Mouse (Mus musculus) myocyte (in vitro differentiated cells): ENCODE data around the gene Tmub2. TPM values are rescaled to one million over a fixed set of nuclear protein-coding genes. Genes with fewer than 3 reads are reported as not detected.

Experiments
- H3K27me3 ChIP-seq: one replicate; pipeline ENCODE4 v1.6.1; 2011; ENCODE audit not compliant: control insufficient read depth, insufficient read depth, insufficient read length
- H3K36me3 ChIP-seq: one replicate; pipeline ENCODE4 v1.6.1; 2011; ENCODE audit not compliant: control insufficient read depth, insufficient read depth
- H3K4me2 ChIP-seq: one replicate; pipeline ENCODE4 v1.6.1; 2011; ENCODE audit warnings: low read depth, control low read depth
- H3K4me3 ChIP-seq: one replicate; pipeline ENCODE4 v1.5.1; 2011; ENCODE audit warnings: mild to moderate bottlenecking, control low read depth, moderate library complexity
- H3K79me2 ChIP-seq: one replicate; pipeline ENCODE4 v1.6.1; 2011; ENCODE audit not compliant: control insufficient read depth, insufficient read depth
- H3ac ChIP-seq: one replicate; pipeline ENCODE4 v1.6.1; 2011; ENCODE audit not compliant: control insufficient read depth, insufficient read length
- CEBPB ChIP-seq: IDR thresholded peaks from 2 replicates; pipeline ENCODE4 v1.6.1; 2011; ENCODE audit warnings: mild to moderate bottlenecking, moderate library complexity; ENCODE audit not compliant: poor library complexity, insufficient read depth, severe bottlenecking
- E2F4 ChIP-seq: IDR thresholded peaks from one replicate; pipeline ENCODE4 v1.6.1; 2011; ENCODE audit warnings: mild to moderate bottlenecking, control low read depth, moderate library complexity; ENCODE audit not compliant: insufficient read depth
- MAX ChIP-seq: IDR thresholded peaks from one replicate; pipeline ENCODE4 v1.6.1; 2011; ENCODE audit warnings: low read depth, mild to moderate bottlenecking, control low read depth
- MYOD1 ChIP-seq, 3 experiments: IDR thresholded peaks; one replicate each; pipeline ENCODE4 v1.6.1; 2011; ENCODE audit warnings: control low read depth in 2 of 3, low read depth in 2 of 3, mild to moderate bottlenecking in 2 of 3, moderate library complexity in 1 of 3; ENCODE audit not compliant: insufficient read length in 2 of 3, control insufficient read depth in 1 of 3
- MYOG ChIP-seq, 3 experiments: IDR thresholded peaks; one replicate each; pipeline ENCODE4 v1.6.1; 2011; ENCODE audit warnings: control low read depth in 2 of 3, low read depth in 2 of 3, mild to moderate bottlenecking in 2 of 3; ENCODE audit not compliant: insufficient read length in 2 of 3, control insufficient read depth in 1 of 3, insufficient read depth in 1 of 3
- POLR2A ChIP-seq: IDR thresholded peaks from one replicate; pipeline ENCODE4 v1.6.1; 2011; ENCODE audit warnings: low read depth, mild to moderate bottlenecking, control low read depth, moderate library complexity; ENCODE audit not compliant: insufficient read length
- POLR2AphosphoS2 ChIP-seq: IDR thresholded peaks from one replicate; pipeline ENCODE4 v1.6.1; 2011; ENCODE audit warnings: low read depth, control low read depth; ENCODE audit not compliant: insufficient read length
- REST ChIP-seq: IDR thresholded peaks from one replicate; pipeline ENCODE4 v1.6.1; 2011; ENCODE audit warnings: mild to moderate bottlenecking, control low read depth, moderate library complexity; ENCODE audit not compliant: insufficient read depth, insufficient read length
- SRF ChIP-seq: IDR thresholded peaks from one replicate; pipeline ENCODE4 v1.6.1; 2011; ENCODE audit warnings: low read depth; ENCODE audit not compliant: control insufficient read depth, insufficient read length
- TCF12 ChIP-seq: IDR thresholded peaks from one replicate; pipeline ENCODE4 v1.6.1; 2011; ENCODE audit warnings: mild to moderate bottlenecking, control low read depth; ENCODE audit not compliant: poor library complexity, insufficient read depth, severe bottlenecking
- TCF3 ChIP-seq: IDR thresholded peaks from one replicate; pipeline ENCODE4 v1.6.1; 2011; ENCODE audit warnings: low read depth, control low read depth; ENCODE audit not compliant: insufficient read length
- USF1 ChIP-seq: IDR thresholded peaks from one replicate; pipeline ENCODE4 v1.6.1; 2011; ENCODE audit warnings: low read depth, mild to moderate bottlenecking, control low read depth, moderate library complexity
- polyA plus RNA-seq: library from polyadenylated mRNA; unstranded; fragments of >200 nt; fragmentation: generic; extraction: Trizol; gene quantifications from one replicate; pipeline ENCODE4 v1.2.1, GENCODE M21; 2012; ENCODE audit warnings: missing spikeins

Gene Tmub2
- 39.5 TPM for polyA plus RNA-seq

DNA sequence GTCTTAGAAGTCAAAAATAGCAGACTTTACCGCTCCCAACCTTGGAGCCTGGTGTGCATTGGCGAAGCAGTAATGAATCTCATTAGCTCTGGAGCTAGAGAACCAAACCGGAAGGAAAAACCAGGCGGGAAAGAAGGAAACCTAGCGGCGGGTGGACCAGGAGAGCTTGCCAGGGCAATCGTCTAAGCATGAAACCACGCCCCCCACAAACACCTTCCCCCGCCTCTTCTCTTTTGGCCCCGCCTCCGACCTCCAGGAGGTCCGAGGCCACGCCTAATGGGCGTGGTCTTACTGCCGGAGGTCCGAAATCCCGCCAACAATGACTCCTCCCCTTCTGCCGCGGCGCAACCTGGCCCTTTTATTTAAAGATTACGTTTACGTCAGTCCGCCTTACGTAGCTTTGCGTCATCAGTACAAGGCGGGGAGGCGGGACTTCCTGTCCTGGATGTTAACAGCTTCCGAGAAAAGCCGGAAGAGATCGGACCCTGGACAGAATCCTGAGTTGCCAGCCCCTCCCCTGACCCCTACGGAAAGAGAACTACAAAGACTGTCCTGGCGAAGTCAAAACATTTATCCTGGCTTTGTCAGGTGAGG is at the start of gene Tmub2:
Gene Tmub2, plus strand, starts transcription at position 431 of the 594 bp plus-strand sequence.
- peak within 1 kb of the TSS; percentile 83 for H3K4me2 ChIP-seq
- H3K79me2 ChIP-seq: peaks cover 14% of the 10 kb centered on the region
- H3ac ChIP-seq: peak within 1 kb of the TSS; percentile 80
- H3K36me3 ChIP-seq: no peaks in the 10 kb centered on the region
- H3K27me3 ChIP-seq: no peaks in the 10 kb centered on the region
- peak within 1 kb of the TSS; percentile 80 for H3K4me3 ChIP-seq
- TF ChIP-seq MYOG (IDR thresholded peaks at IDR 0.05; ENCODE audit: control insufficient read depth in 1 of 3, insufficient read depth in 1 of 3, insufficient read length in 2 of 3, low read depth in 2 of 3): no peak
- TF ChIP-seq E2F4: peak; percentile 72

GRCm38 (mm10) chr11:102236022-102236421 is 48.7 kb upstream of the Tmub2 start:
- no peaks in the 10 kb centered on the region for H3K36me3 ChIP-seq
- H3K4me3 ChIP-seq: no peak overlapping the region
- no peak overlapping the region for H3ac ChIP-seq
- TF ChIP-seq CEBPB (no peak), E2F4 (no peak), POLR2A (no peak), TCF12 (no peak), SRF (no peak), MAX (no peak), REST (no peak), POLR2AphosphoS2 (no peak), MYOD1 (IDR thresholded peaks at IDR 0.05; ENCODE audit: control insufficient read depth in 1 of 3, insufficient read length in 2 of 3, low read depth in 2 of 3) (no peak), MYOG (IDR thresholded peaks at IDR 0.05; ENCODE audit: control insufficient read depth in 1 of 3, insufficient read depth in 1 of 3, insufficient read length in 2 of 3, low read depth in 2 of 3) (no peak), USF1 (no peak), TCF3 (no peak)
- H3K79me2 ChIP-seq: no peaks in the 10 kb centered on the region
- H3K4me2 ChIP-seq: no peak overlapping the region
- no peaks in the 10 kb centered on the region for H3K27me3 ChIP-seq

DNA sequence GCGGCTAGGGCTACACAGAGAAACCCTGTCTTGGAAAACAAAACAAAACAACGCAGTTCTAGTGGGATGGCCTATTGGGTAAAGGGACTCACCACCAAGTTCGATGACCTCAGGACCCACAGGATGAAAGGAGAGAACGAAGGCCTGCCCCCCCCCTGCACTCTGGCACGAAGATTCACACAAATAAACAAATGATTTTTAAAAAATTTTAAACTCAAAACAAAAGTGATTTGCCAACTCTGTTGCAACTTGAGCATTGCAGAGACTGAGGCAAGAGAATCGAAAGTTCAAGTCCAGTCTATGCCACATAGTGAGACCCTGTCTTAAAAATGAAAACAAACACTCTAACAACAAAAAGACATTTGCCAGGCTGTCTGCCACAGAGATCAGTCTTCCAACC is 44.1 kb upstream of the Tmub2 start:
- H3K79me2 ChIP-seq: no peaks in the 10 kb centered on the region
- no peak overlapping the region for H3K4me3 ChIP-seq
- no peak for TF ChIP-seq MAX
- no peak for TF ChIP-seq POLR2A
- TF ChIP-seq REST: no peak
- no peak for TF ChIP-seq MYOD1 (IDR thresholded peaks at IDR 0.05; ENCODE audit: control insufficient read depth in 1 of 3, insufficient read length in 2 of 3, low read depth in 2 of 3)
- H3K4me2 ChIP-seq: no peak overlapping the region
- H3K27me3 ChIP-seq: no peaks in the 10 kb centered on the region
- no peaks in the 10 kb centered on the region for H3K36me3 ChIP-seq
- H3ac ChIP-seq: no peak overlapping the region

DNA sequence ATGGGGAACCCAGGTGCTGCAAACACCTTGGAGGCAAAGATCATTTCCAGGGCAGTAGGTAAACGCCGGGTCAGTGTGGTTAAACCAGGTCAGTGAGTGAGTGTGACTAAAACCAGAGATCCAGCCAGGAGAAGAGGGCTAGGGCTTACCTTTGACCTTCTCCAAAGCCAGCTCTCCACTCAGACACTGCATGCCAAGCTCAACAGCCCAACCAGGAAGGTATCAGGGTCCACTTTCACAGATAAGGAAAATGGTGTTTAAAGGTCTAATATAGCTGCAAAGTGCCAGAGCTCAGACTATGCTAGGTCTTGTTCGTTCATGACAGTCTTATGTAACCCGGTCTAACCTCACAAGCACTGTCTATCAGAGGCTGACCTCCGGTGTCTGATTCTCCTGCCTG is 43.5 kb upstream of the Tmub2 start:
- TF ChIP-seq POLR2A (no peak), SRF (no peak), REST (no peak), MAX (no peak), CEBPB (no peak)
- no peaks in the 10 kb centered on the region for H3K79me2 ChIP-seq
- H3K36me3 ChIP-seq: no peaks in the 10 kb centered on the region
- H3K4me3 ChIP-seq: no peak overlapping the region
- H3K4me2 ChIP-seq: no peak overlapping the region
- no peak overlapping the region for H3ac ChIP-seq
- no peaks in the 10 kb centered on the region for H3K27me3 ChIP-seq

GRCm38 (mm10) chr11:102241874-102242273 is 42.9 kb upstream of the Tmub2 start:
- TF ChIP-seq MYOD1 (IDR thresholded peaks at IDR 0.05; ENCODE audit: control insufficient read depth in 1 of 3, insufficient read length in 2 of 3, low read depth in 2 of 3) (no peak), CEBPB (no peak), TCF3 (no peak), POLR2AphosphoS2 (no peak), USF1 (no peak), MAX (no peak), TCF12 (no peak), MYOG (IDR thresholded peaks at IDR 0.05; ENCODE audit: control insufficient read depth in 1 of 3, insufficient read depth in 1 of 3, insufficient read length in 2 of 3, low read depth in 2 of 3) (no peak), REST (no peak), E2F4 (no peak), POLR2A (no peak), SRF (no peak)
- H3ac ChIP-seq: no peak overlapping the region
- H3K27me3 ChIP-seq: no peaks in the 10 kb centered on the region
- no peak overlapping the region for H3K4me2 ChIP-seq
- no peaks in the 10 kb centered on the region for H3K36me3 ChIP-seq
- no peaks in the 10 kb centered on the region for H3K79me2 ChIP-seq
- no peak overlapping the region for H3K4me3 ChIP-seq
